Mouse (Mus musculus) neural tube, embryonic 11.5 days (tissue): ENCODE data around the gene Akr1c19. TPM values are rescaled to one million over a fixed set of nuclear protein-coding genes. Genes with fewer than 3 reads are reported as not detected.
A peak's percentile ranks its signal among the peaks of the same experiment; 100 is the strongest.
"Not testable (repeated sequence)": the region's sequence is repeated elsewhere in the genome, so short reads cannot be mapped to it uniquely, and the experiment has no call there.

Experiments
- ATAC-seq: fragments of 200-750 bp; cut with Nextera tagmentation; 2 replicates; pipeline ENCODE4 v1.8.0; 2017; ENCODE audit warnings: moderate number of reproducible peaks, mild to moderate bottlenecking, moderate TSS enrichment, moderate library complexity; ENCODE audit not compliant: insufficient read depth, low FRiP score, low TSS enrichment
- DNase-seq: peaks from one replicate; pipeline ENCODE4 v3.0.0-alpha.2; 2015; ENCODE audit warnings: low spot score
- H3K27ac ChIP-seq: fragments of 300-500 bp; sonication (generic); 2 replicates; pipeline ENCODE4 v1.5.1; 2014; ENCODE audit warnings: low read depth, mild to moderate bottlenecking, low read length
- H3K27me3 ChIP-seq: fragments of 300-500 bp; sonication (generic); 2 replicates; pipeline ENCODE4 v1.6.1; 2014; ENCODE audit warnings: mild to moderate bottlenecking, low read length, mixed read lengths; ENCODE audit not compliant: control insufficient read depth, insufficient read depth
- H3K36me3 ChIP-seq: fragments of 300-500 bp; sonication (generic); 2 replicates; pipeline ENCODE4 v1.6.1; 2014; ENCODE audit warnings: mild to moderate bottlenecking, low read length, moderate library complexity, mixed read lengths; ENCODE audit not compliant: control insufficient read depth, insufficient read depth
- H3K4me1 ChIP-seq: fragments of 300-500 bp; sonication (generic); 2 replicates; pipeline ENCODE4 v1.6.1; 2014; ENCODE audit warnings: low read length, mixed read lengths; ENCODE audit not compliant: control insufficient read depth, insufficient read depth
- H3K4me2 ChIP-seq: fragments of 300-500 bp; sonication (generic); 2 replicates; pipeline ENCODE4 v1.6.1; 2014; ENCODE audit warnings: low read depth, mild to moderate bottlenecking, moderate library complexity
- H3K4me3 ChIP-seq: fragments of 300-500 bp; sonication (generic); 2 replicates; pipeline ENCODE4 v1.5.1; 2014; ENCODE audit warnings: low read depth, low read length
- H3K9ac ChIP-seq: fragments of 300-500 bp; sonication (generic); 2 replicates; pipeline ENCODE4 v1.6.1; 2014; ENCODE audit warnings: mild to moderate bottlenecking, low read length
- H3K9me3 ChIP-seq: fragments of 300-500 bp; sonication (generic); 2 replicates; pipeline ENCODE4 v1.6.1; 2016; ENCODE audit warnings: low read length; ENCODE audit not compliant: control insufficient read depth
- WGBS: fragments of 180-500 bp; shearing (Covaris S2); extraction: QIAGEN DNeasy Blood & Tissue Kit; methylation state at CpG from one replicate; pipeline ENCODE4 v1.1.7; 2014; 5-methylcytosine and 5-hydroxymethylcytosine counted together
- polyA plus RNA-seq: library from polyadenylated mRNA; unstranded; fragments of >200 nt; fragmentation: Nextera tagmentation; extraction: Ambion mirVana; gene quantifications from 2 replicates; pipeline ENCODE4 v1.2.1, GENCODE M21; 2014

Akr1c19 gene
- polyA plus RNA-seq, 1 experiment from 2014 or later = 0.76 TPM

DNA sequence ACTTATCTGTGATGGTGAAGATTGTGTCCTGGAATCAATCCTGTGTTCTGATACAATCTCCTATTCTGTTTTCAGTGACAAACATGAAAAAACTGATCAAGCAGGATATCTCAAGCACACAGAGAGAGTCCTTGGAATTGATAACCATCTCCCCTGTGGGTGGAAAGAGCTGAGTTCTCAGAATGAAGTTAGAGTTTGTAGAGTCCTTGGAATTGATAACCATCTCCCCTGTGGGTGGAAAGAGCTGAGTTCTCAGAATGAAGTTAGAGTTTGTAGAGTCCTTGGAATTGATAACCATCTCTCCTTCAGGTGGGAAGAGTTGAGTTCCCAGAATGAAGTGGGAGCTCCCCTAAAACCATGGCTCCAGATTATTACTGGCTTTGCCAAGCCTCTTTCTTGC is 28.4 kb downstream of the Akr1c19 start:
- H3K4me2 ChIP-seq, H3K4me1 ChIP-seq, H3K9ac ChIP-seq, H3K9me3 ChIP-seq, H3K36me3 ChIP-seq, DNase-seq, H3K27me3 ChIP-seq, ATAC-seq, H3K4me3 ChIP-seq, H3K27ac ChIP-seq: not testable (repeated sequence)

DNA sequence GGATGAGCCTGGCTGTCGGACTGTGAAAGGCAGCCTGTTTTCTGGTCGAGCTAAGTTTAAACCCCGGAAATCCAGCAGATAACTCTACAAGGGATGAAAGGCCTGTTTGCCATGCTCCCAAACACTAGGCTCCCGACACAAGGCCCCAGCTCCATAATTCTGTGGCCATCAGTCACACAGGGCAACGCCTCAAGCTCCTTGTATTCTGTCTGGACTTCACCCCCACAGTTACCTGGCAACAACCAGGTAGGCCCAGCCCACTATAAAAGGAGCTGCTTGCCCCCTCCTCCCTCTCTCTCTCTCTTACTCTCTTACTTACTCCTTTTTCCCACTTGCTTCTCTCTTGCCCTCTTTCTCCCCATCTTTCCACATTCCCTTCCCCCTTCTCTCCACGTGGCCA is 28.8 kb downstream of the Akr1c19 start:
- Histone ChIP-seq H3K4me1 (no peaks in the 10 kb centered on the region), H3K27me3 (no peaks in the 10 kb centered on the region), H3K27ac (no peak overlapping the region), H3K4me2 (no peak overlapping the region), H3K36me3 (no peaks in the 10 kb centered on the region), H3K9ac (no peak overlapping the region), H3K4me3 (no peak overlapping the region), H3K9me3 (no peaks in the 10 kb centered on the region)
- ATAC-seq (no peak), DNase-seq (no peak)
- WGBS = 76% methylated on average over 6 of the region's 6 CpGs

DNA sequence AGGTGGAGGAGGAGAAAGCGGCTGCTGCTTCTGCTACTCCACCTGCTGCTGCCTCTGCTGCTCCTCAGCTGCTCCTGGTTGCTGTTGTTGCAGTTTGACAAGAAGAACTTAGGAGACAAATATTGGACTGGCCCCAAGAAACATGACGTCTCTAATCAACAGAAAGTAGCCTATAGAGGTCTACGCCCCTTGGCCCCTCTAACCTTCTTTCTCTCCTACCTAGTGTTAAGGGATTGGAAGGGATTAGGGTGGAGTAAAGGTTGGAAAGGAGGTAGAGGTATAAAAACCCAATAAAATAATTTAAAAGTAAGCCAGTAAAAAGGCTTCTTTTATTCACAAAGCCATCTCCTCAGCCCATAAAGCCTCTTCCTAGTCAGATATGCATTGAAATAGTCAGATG is 36.1 kb downstream of the Akr1c19 start:
- Histone ChIP-seq H3K4me3 (no peak overlapping the region), H3K9ac (no peak overlapping the region), H3K27me3 (no peaks in the 10 kb centered on the region), H3K27ac (no peak overlapping the region), H3K4me1 (no peaks in the 10 kb centered on the region), H3K36me3 (no peaks in the 10 kb centered on the region), H3K4me2 (no peak overlapping the region), H3K9me3 (no peaks in the 10 kb centered on the region)
- no peak for ATAC-seq
- DNase-seq = no peak
- 78% methylated on average over 3 of the region's 3 CpGs for WGBS

GRCm38 (mm10) chr13:4265047-4265446 is 36.5 kb downstream of the Akr1c19 start:
- H3K27me3 ChIP-seq = no peaks in the 10 kb centered on the region
- WGBS = 89% methylated on average over 2 of the region's 2 CpGs
- no peak overlapping the region for H3K27ac ChIP-seq
- no peaks in the 10 kb centered on the region for H3K4me1 ChIP-seq
- H3K9ac ChIP-seq = no peak overlapping the region
- ATAC-seq (no peak), DNase-seq (no peak)
- no peaks in the 10 kb centered on the region for H3K9me3 ChIP-seq
- H3K36me3 ChIP-seq = no peaks in the 10 kb centered on the region
- H3K4me3 ChIP-seq = no peak overlapping the region
- no peak overlapping the region for H3K4me2 ChIP-seq

DNA sequence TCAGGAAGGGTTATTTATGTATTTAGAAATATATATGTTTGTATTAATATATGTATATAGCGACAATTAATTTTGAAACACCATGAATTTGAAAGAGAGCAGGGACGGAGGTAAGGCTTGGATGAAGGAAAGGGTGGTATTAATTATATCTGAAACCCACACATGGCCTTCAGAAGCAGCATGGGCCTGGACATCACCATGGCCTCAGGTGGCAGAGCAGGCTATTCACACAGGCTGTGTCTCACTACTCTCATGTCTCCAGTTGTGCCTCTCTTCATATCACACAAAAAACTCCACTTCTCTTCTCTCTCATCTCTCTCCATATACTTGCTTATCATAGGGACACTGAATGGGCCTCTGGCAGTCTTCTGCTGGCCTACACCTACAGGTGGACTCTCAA is 37.0 kb downstream of the Akr1c19 start:
- ATAC-seq, H3K27me3 ChIP-seq, H3K4me2 ChIP-seq, H3K9ac ChIP-seq, DNase-seq, H3K4me3 ChIP-seq, H3K4me1 ChIP-seq, H3K27ac ChIP-seq, H3K36me3 ChIP-seq, H3K9me3 ChIP-seq: not testable (repeated sequence)
- 92% methylated on average over 2 of the region's 2 CpGs for WGBS

DNA sequence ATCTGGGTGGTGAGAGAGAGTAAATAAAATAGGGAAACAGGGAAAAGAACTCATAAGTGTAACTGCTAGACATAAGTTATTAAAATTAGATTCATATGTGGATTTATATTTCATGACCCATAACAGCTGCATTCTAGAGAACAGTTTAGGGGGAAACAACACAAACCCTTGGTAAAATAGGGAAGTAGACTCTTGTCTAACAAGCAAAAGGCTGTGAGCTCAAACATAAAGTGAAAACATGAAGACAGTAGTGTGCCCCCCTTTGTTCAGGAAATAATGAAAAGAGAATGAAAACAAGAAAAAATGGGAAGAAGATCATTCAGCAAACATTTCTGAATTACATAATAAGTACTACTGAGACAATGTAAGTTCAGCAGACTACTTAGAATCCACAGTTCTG is 42.4 kb downstream of the Akr1c19 start:
- ATAC-seq = no peak
- Histone ChIP-seq H3K4me2 (no peak overlapping the region), H3K36me3 (no peaks in the 10 kb centered on the region), H3K27me3 (no peaks in the 10 kb centered on the region), H3K27ac (no peak overlapping the region), H3K9ac (no peak overlapping the region), H3K9me3 (no peaks in the 10 kb centered on the region), H3K4me3 (no peak overlapping the region), H3K4me1 (no peaks in the 10 kb centered on the region)
- no peak for DNase-seq

DNA sequence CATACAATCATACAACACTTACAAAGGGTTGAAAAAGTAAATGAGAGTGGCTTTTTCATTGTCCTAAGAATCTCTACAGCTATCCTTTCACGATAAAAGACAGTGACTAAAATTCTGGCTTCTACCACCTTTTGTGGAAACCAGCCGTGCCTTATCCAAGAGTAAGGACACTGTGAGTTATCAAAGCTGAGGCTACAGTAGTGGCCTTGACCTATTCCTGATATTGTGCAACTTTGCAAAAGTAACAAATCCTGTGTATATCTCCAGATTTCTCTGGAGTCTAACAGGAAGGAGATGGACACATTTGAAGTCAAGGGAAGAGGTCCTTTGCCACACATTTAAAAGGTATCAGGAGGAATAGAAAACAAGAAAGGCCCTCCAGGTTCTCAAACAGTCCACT is 49.0 kb downstream of the Akr1c19 start:
- WGBS = 86% methylated on average over 2 of the region's 2 CpGs
- no peaks in the 10 kb centered on the region for H3K9me3 ChIP-seq
- DNase-seq = no peak

GRCm38 (mm10) chr13:4279284-4279683 is 50.8 kb downstream of the Akr1c19 start, which contains the start of gene Akr1c12:
Gene Akr1c12, minus strand, starts transcription at chr13:4279433.
- WGBS = 40% methylated on average over 4 of the region's 4 CpGs
- ATAC-seq (no peak), DNase-seq (no peak)
- Histone ChIP-seq H3K9me3 (no peaks in the 10 kb centered on the region), H3K9ac (no peak within 1 kb of the TSS), H3K27ac (no peak within 1 kb of the TSS), H3K4me1 (no peaks in the 10 kb centered on the region), H3K36me3 (no peaks in the 10 kb centered on the region), H3K4me2 (no peak within 1 kb of the TSS), H3K27me3 (no peaks in the 10 kb centered on the region), H3K4me3 (no peak within 1 kb of the TSS)

More for the DNA sequence above, 49.0 kb downstream of the Akr1c19 start:
- H3K4me3 ChIP-seq = no peak overlapping the region
- ATAC-seq = no peak
- H3K36me3 ChIP-seq = no peaks in the 10 kb centered on the region
- no peaks in the 10 kb centered on the region for H3K27me3 ChIP-seq
- H3K27ac ChIP-seq = no peak overlapping the region
- no peaks in the 10 kb centered on the region for H3K4me1 ChIP-seq
- no peak overlapping the region for H3K4me2 ChIP-seq
- no peak overlapping the region for H3K9ac ChIP-seq

DNA sequence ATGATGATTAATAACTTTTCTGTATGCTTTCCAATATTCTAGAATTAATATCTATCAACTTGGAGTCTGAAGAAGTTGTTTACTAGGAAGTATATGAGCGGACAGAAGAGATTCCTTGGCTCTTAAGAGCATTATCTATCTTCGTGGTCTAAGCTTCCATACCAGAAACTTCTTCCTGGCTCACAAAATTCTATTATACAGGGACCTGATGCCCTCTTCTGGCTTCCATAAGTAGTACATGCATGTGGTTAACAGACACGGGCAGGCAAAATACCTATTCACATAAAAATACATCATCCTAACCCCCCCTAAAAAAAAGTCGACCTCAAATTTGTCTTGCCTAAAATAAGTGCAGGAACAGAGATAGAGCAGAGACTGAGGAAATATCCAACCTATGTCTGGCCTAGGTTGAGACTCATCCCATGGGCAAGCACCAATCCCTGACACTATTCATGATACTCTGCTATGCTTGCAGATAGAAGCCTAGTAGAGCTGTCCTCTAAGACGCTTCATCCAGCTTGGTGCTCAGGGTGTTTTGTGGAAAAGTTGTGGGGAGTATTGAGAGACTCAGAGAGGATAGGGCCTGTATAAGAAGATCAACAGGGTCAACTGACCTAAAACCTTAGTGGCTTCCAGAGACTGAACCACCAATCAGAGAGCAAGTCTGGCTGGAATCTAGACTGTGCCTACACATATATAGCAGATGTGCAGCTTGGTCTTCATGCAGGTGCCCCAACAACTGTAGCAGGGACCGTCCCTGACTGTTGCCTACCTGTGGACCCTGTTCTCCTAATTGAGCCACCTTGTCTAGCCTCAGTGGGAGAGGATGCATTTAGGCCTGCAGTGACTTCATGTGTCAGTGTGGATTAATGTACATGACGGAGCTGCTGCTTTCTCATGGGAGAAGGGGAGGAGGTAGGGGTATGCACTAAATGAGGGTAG is 53.2 kb downstream of the Akr1c19 start:
- no peak overlapping the region for H3K4me2 ChIP-seq
- WGBS = 43% methylated on average over 7 of the region's 7 CpGs
- ATAC-seq (peak; percentile 65; the same call in 1 of the 2 replicates), DNase-seq (peak; percentile 30)
- no peak overlapping the region for H3K27ac ChIP-seq
- no peaks in the 10 kb centered on the region for H3K9me3 ChIP-seq
- no peaks in the 10 kb centered on the region for H3K36me3 ChIP-seq
- no peaks in the 10 kb centered on the region for H3K4me1 ChIP-seq
- no peaks in the 10 kb centered on the region for H3K27me3 ChIP-seq
- no peak overlapping the region for H3K9ac ChIP-seq
- H3K4me3 ChIP-seq = no peak overlapping the region
